Mouse (Mus musculus): ENCODE results near the gene Anp32e. TPM values are rescaled to one million over a fixed set of nuclear protein-coding genes. Genes with fewer than 3 reads are reported as not detected.
"Not testable (repeated sequence)": the region's sequence is repeated elsewhere in the genome, so short reads cannot be mapped to it uniquely, and the experiment has no call there.

The Anp32e gene
- total RNA-seq, 2 experiments from 2014 or later: 95.6 to 107 TPM

- intact Hi-C loops (cut with DNase I): no loop called here
- no peak for DNase-seq (ENCODE audit: low spot score in 2 of 2)
Observed at GRCm38 (mm10) chr3:95901616-95902372, 27.3 kb upstream of the Anp32e start.

GRCm38 (mm10) chr3:95902373-95902625, 26.7 kb upstream of the Anp32e start:
- intact Hi-C loops (cut with DNase I): no loop called here
- no peak for DNase-seq (ENCODE audit: low spot score in 2 of 2)

GRCm38 (mm10) chr3:95902643-95903042, 26.4 kb upstream of the Anp32e start:
- DNase-seq (ENCODE audit: low spot score in 2 of 2): no peak

GRCm38 (mm10) chr3:95903753-95904502, 25.1 kb upstream of the Anp32e start:
- intact Hi-C loops (cut with DNase I): no loop called here

More at GRCm38 (mm10) chr3:95902643-95903042, 26.4 kb upstream of the Anp32e start:
- intact Hi-C loops (cut with DNase I): no loop called here

GRCm38 (mm10) chr3:95904568-95904967, 24.5 kb upstream of the Anp32e start, which contains the start of gene Car14:
TSS of gene Car14 (minus strand) at chr3:95904691.
- intact Hi-C loops (cut with DNase I): no loop called here
- no peak for DNase-seq (ENCODE audit: low spot score in 2 of 2)

More at GRCm38 (mm10) chr3:95903753-95904502, 25.1 kb upstream of the Anp32e start:
- no peak for DNase-seq (ENCODE audit: low spot score in 2 of 2)

GRCm38 (mm10) chr3:95905146-95905939, 23.7 kb upstream of the Anp32e start:
- intact Hi-C loops (cut with DNase I): no loop called here
- no peak for DNase-seq (ENCODE audit: low spot score in 2 of 2)

GRCm38 (mm10) chr3:95905940-95906492, 23.0 kb upstream of the Anp32e start:
- DNase-seq (ENCODE audit: low spot score in 2 of 2): peak in 1 of 2 experiments; percentile 56
- intact Hi-C loops (cut with DNase I): no loop called here

GRCm38 (mm10) chr3:95906860-95907259, 22.2 kb upstream of the Anp32e start:
- peak in 1 of 2 experiments; percentile 40 for DNase-seq (ENCODE audit: low spot score in 2 of 2)
- intact Hi-C loops (cut with DNase I): loop anchor here (1.0 kb wide), 1 partner anchor 25 kb away; the partner anchor contains the start of gene Ciart

GRCm38 (mm10) chr3:95907613-95908012, 21.4 kb upstream of the Anp32e start:
- intact Hi-C loops (cut with DNase I): loop anchor here (1.0 kb wide), 1 partner anchor 25 kb away; the partner anchor contains the start of gene Ciart
- DNase-seq (ENCODE audit: low spot score in 2 of 2): no peak

- intact Hi-C loops (cut with DNase I): no loop called here
- no peak for DNase-seq (ENCODE audit: low spot score in 2 of 2)
Observed at GRCm38 (mm10) chr3:95914706-95915105, 14.3 kb upstream of the Anp32e start.

GRCm38 (mm10) chr3:95916760-95917159, 12.3 kb upstream of the Anp32e start:
- intact Hi-C loops (cut with DNase I): no loop called here
- DNase-seq (ENCODE audit: low spot score in 2 of 2): no peak

- DNase-seq (ENCODE audit: low spot score in 2 of 2); intact Hi-C loops (cut with DNase I): not testable (repeated sequence)
Observed at GRCm38 (mm10) chr3:95920532-95920931, 8.5 kb upstream of the Anp32e start.

- DNase-seq (ENCODE audit: low spot score in 2 of 2); intact Hi-C loops (cut with DNase I): not testable (repeated sequence)
Observed at GRCm38 (mm10) chr3:95923429-95923828, 5.6 kb upstream of the Anp32e start.

GRCm38 (mm10) chr3:95924185-95924584, 4.9 kb upstream of the Anp32e start:
- no peak for DNase-seq (ENCODE audit: low spot score in 2 of 2)
- intact Hi-C loops (cut with DNase I): no loop called here

GRCm38 (mm10) chr3:95925087-95925486, 4.0 kb upstream of the Anp32e start:
- intact Hi-C loops (cut with DNase I): no loop called here
- DNase-seq (ENCODE audit: low spot score in 2 of 2): no peak

GRCm38 (mm10) chr3:95928261-95928657, 787 bp upstream of the Anp32e start:
- intact Hi-C loops (cut with DNase I): no loop called here
- DNase-seq (ENCODE audit: low spot score in 2 of 2): no peak

GRCm38 (mm10) chr3:95929581-95930470, 780 bp downstream of the Anp32e start:
- DNase-seq (ENCODE audit: low spot score in 2 of 2): peak; percentile 24 to 31
- intact Hi-C loops (cut with DNase I): no loop called here

GRCm38 (mm10) chr3:95930471-95930789, 1.4 kb downstream of the Anp32e start:
- no peak for DNase-seq (ENCODE audit: low spot score in 2 of 2)
- intact Hi-C loops (cut with DNase I): no loop called here

- no peak for DNase-seq (ENCODE audit: low spot score in 2 of 2)
- intact Hi-C loops (cut with DNase I): no loop called here
Observed at GRCm38 (mm10) chr3:95931471-95931870, 2.4 kb downstream of the Anp32e start.

Data from left cerebral cortex, postnatal 14 days (tissue).